Mouse (Mus musculus) liver, adult 2 months (tissue): ENCODE results near the gene Pigz. TPM values are rescaled to one million over a fixed set of nuclear protein-coding genes. Genes with fewer than 3 reads are reported as not detected.

Experiments used
- DNase-seq: peaks from one replicate; pipeline ENCODE4 v3.0.0-alpha.2; 2011; ENCODE audit warnings: low read depth, low spot score; ENCODE audit errors: extremely low read depth
- H3K27ac ChIP-seq: fragments of 200-500 bp; replicated peaks from 2 replicates; pipeline ENCODE4 v1.5.1; 2012; ENCODE audit warnings: low read depth, mild to moderate bottlenecking, control low read depth, inconsistent platforms, low read length; ENCODE audit not compliant: insufficient read depth
- H3K27me3 ChIP-seq: fragments of 200-500 bp; 2 replicates; pipeline ENCODE4 v1.6.1; 2012; ENCODE audit warnings: mild to moderate bottlenecking, moderate library complexity, low read length, inconsistent platforms; ENCODE audit not compliant: control insufficient read depth, insufficient read depth
- H3K36me3 ChIP-seq: fragments of 200-500 bp; 2 replicates; pipeline ENCODE4 v1.6.1; 2012; ENCODE audit warnings: low read length, inconsistent platforms; ENCODE audit not compliant: control insufficient read depth, insufficient read depth
- H3K4me1 ChIP-seq: fragments of 200-500 bp; 2 replicates; pipeline ENCODE4 v1.6.1; 2011; ENCODE audit warnings: low read length; ENCODE audit not compliant: control insufficient read depth, insufficient read depth
- H3K4me3 ChIP-seq: fragments of 200-500 bp; 2 replicates; pipeline ENCODE4 v1.5.1; 2011; ENCODE audit warnings: low read depth, mild to moderate bottlenecking, control low read depth, low read length, moderate library complexity; ENCODE audit not compliant: insufficient read depth
- H3K79me2 ChIP-seq: fragments of 200-500 bp; 2 replicates; pipeline ENCODE4 v1.6.1; 2012; ENCODE audit warnings: inconsistent platforms, mild to moderate bottlenecking, low read length, moderate library complexity; ENCODE audit not compliant: control insufficient read depth, insufficient read depth
- H3K9ac ChIP-seq: fragments of 200-500 bp; 2 replicates; pipeline ENCODE4 v1.6.1; 2012; ENCODE audit warnings: low read depth, mild to moderate bottlenecking, control low read depth, inconsistent platforms, low read length
- CTCF ChIP-seq: fragments of 200-500 bp; IDR thresholded peaks from 2 replicates; pipeline ENCODE4 v1.5.1; 2011; ENCODE audit warnings: low read depth, low read length, control low read depth
- POLR2A ChIP-seq: fragments of 200-500 bp; IDR thresholded peaks from 2 replicates; pipeline ENCODE4 v1.6.1; 2011; ENCODE audit warnings: low read length, control low read depth; ENCODE audit not compliant: insufficient read depth; ENCODE audit errors: extremely low read depth
- WGBS: fragments of 180-500 bp; shearing (Covaris S2); methylation state at CpG from one replicate; pipeline ENCODE4 v1.1.7; 2018; 5-methylcytosine and 5-hydroxymethylcytosine counted together
- polyA plus RNA-seq: library from polyadenylated mRNA; depleted of rRNA; stranded (reverse); fragments of >200 nt; gene quantifications from 2 replicates; pipeline ENCODE4 v1.2.3, GENCODE M21; 2012
- total RNA-seq: library from RNA; depleted of rRNA; stranded (reverse); fragments of >200 nt; gene quantifications from 2 replicates; pipeline ENCODE4 v1.2.3, GENCODE M21; 2014

Pigz gene
- total and polyA plus RNA-seq, 2 experiments, result 0.18 to 0.33 TPM

DNA sequence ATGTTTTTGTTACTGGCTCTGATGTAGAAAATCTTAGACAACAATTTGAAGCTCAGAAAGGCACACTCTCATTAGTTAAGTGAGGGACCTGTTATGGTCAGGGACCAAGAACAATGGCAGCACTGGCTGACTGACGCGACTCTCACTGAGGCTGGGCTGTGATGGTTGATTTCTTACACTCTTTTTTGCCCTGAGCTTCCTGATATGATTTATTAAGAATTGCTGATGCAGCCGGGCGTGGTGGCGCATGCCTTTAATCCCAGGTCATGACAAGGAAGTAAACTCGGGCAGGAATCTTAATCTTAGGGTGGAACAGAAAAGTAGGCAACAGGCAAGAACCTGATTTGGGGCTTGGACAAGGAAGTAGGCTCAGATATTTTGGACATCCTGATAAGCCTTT lies 7.6 kb upstream of the Pigz start:
- no peak overlapping the region for H3K9ac ChIP-seq
- no peak for DNase-seq
- no peaks in the 10 kb centered on the region for H3K79me2 ChIP-seq
- no peaks in the 10 kb centered on the region for H3K4me1 ChIP-seq
- H3K27ac ChIP-seq, result no peak overlapping the region
- H3K36me3 ChIP-seq, result no peaks in the 10 kb centered on the region
- H3K4me3 ChIP-seq, result no peak overlapping the region
- WGBS, result 79% methylated on average over 6 of the region's 6 CpGs
- TF ChIP-seq CTCF (no peak), POLR2A (no peak)
- no peaks in the 10 kb centered on the region for H3K27me3 ChIP-seq

DNA sequence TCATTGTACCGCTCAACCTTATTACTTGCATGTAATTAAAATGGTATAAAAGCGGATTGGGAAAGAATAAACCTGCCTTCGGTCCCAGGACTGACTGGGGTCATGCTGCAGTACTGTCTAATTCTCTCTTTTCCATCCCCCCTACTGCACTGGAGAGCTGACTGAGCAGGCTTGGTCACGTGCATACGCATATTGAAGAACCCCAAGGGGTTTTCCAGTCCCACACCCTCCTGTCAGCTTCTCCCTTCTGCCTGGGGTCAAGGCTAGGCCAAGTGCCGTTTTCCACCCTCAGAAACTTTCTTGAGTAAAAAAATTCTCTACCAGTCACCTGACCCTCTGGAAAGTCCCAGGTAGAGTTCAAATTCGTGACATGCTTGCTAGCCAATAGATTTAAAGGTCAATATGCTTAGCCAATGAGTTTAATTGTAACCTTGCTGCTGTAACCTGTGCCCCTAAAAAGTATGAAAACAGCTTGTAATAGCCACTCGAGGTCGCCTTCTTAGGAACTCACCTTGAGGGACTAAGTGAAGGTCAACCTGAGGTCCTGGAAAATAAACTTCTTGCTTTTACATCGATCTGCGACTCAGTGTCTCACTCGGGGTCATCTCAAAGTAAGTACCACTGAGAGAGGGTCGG lies 7.0 kb upstream of the Pigz start:
- Histone ChIP-seq H3K9ac (no peak overlapping the region), H3K36me3 (no peaks in the 10 kb centered on the region), H3K4me1 (no peaks in the 10 kb centered on the region), H3K4me3 (no peak overlapping the region), H3K27me3 (no peaks in the 10 kb centered on the region), H3K79me2 (no peaks in the 10 kb centered on the region), H3K27ac (no peak overlapping the region)
- no peak for TF ChIP-seq POLR2A
- TF ChIP-seq CTCF, result no peak
- DNase-seq, result no peak
- WGBS, result 84% methylated on average over 13 of the region's 13 CpGs

DNA sequence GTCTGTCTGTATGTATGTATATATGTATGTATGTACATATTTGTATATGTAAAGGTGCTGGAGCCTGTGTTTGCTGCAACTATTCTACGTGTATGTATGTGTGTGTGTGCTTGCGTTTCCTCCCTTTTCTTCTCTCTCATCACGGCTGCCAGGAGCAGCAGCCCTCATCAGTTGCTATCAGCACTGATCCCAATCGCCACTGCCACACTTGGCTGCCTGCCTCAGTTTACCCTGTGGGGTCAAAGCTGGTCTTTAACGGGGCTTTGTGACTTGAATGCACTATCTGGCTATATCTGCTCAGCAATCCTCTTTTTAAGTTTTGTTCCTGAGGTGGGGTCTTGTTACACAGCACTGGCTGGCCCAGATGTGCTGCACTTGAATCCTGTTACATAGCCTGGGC lies 6.2 kb upstream of the Pigz start:
- H3K36me3 ChIP-seq, result no peaks in the 10 kb centered on the region
- no peak overlapping the region for H3K4me3 ChIP-seq
- no peak overlapping the region for H3K27ac ChIP-seq
- no peak overlapping the region for H3K9ac ChIP-seq
- no peak for DNase-seq
- TF ChIP-seq CTCF (no peak), POLR2A (no peak)
- no peaks in the 10 kb centered on the region for H3K4me1 ChIP-seq
- 90% methylated on average over 5 of the region's 5 CpGs for WGBS
- no peaks in the 10 kb centered on the region for H3K79me2 ChIP-seq
- no peaks in the 10 kb centered on the region for H3K27me3 ChIP-seq

DNA sequence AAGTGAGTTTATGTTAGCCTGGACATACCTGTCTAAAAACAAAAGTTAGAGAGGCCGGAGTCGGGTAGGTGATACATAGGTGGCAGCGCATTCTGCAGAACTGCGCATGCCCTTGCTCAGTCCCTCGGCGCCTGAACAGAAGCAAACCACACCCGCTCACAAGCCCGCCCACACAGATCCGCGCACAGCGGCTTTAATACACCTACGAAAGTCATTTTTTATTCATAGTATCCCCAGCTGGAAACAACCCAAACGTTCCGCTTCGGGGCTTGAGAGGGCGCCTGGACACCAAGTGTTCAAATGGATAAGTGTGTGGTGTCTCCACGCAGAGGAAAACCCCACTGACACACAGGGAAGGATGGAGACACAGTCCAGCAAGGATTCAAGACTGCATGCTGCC lies 2.3 kb upstream of the Pigz start:
- Histone ChIP-seq H3K9ac (no peak overlapping the region), H3K4me3 (no peak overlapping the region), H3K27me3 (peaks cover 13% of the 10 kb centered on the region), H3K79me2 (no peaks in the 10 kb centered on the region), H3K4me1 (peaks cover 7% of the 10 kb centered on the region), H3K27ac (no peak overlapping the region), H3K36me3 (no peaks in the 10 kb centered on the region)
- DNase-seq, result no peak
- TF ChIP-seq CTCF, result no peak
- no peak for TF ChIP-seq POLR2A
- 77% methylated on average over 17 of the region's 17 CpGs for WGBS

DNA sequence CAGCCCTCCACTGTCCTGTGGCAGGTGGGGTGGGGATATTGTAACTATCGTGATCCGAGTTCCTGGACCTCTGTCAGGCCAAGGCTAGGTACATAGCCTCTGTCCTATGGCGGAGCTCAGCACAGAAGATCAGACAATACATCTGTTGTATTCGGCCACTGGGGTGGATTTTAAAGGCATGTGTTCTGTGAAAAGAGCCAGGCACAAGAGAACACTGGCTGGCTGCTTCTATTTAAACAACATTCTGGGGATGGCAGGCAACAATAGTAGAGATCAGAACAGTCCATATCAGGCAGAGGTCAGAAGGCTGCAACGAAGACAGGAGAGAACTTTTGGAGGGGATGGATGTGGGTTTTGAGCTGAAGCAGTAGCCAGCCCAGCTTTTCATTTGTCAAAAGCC lies 1.4 kb upstream of the Pigz start:
- 78% methylated on average over 5 of the region's 5 CpGs for WGBS
- TF ChIP-seq POLR2A (no peak), CTCF (no peak)
- Histone ChIP-seq H3K27ac (no peak overlapping the region), H3K79me2 (no peaks in the 10 kb centered on the region), H3K4me1 (peaks cover 7% of the 10 kb centered on the region), H3K36me3 (no peaks in the 10 kb centered on the region), H3K4me3 (no peak overlapping the region), H3K27me3 (peaks cover 13% of the 10 kb centered on the region), H3K9ac (no peak overlapping the region)
- DNase-seq, result no peak

DNA sequence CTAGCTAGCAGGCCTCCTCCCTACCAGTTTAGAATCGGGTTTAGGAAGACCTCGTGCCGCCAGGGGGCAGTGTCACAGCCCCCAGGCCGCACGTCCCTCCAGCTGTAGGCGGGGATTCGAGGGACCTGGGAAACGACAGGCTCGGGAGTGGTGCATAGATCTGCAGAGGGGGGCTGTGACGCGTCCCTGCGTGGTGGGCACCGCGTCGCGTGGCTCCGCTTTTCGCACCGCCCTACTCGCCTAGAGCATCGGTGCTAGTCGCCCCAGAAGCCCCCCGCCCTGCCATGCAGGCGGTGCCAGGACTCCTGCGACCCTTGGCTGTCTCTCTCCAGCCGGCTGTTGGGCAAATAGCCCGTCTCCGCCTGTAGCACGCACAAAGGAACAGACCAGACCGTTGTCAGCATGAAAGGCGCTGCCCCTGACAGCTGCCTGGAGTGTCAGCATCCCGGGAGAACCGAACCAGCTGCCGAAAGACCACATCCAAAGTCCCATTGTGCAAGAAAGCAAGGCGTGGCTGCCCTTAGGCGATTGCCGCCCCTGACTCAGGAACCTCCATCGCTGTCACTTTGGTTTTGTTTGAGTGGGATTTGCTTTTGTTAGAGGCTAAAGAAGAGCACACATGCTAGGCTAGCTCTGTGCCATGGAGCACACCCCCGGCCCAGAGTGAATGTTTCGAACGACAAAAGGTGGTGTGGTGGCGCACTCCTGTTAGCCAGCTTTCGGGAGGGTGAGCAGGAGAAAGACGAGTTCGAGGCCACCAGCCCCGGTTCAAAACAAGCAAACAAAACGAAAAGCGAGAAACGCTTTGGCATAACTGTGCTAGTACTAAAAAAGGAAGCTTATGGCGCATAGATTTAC lies 582 bp upstream of the Pigz start:
- TF ChIP-seq CTCF (peak; percentile 91), POLR2A (no peak)
- no peak overlapping the region for H3K27ac ChIP-seq
- H3K36me3 ChIP-seq, result no peaks in the 10 kb centered on the region
- H3K4me3 ChIP-seq, result peak overlapping the region; percentile 69
- peaks cover 13% of the 10 kb centered on the region for H3K27me3 ChIP-seq
- WGBS, result 1% methylated on average over 50 of the region's 50 CpGs
- peak overlapping the region; percentile 61; the same call in 1 of the 2 replicates for H3K9ac ChIP-seq
- no peaks in the 10 kb centered on the region for H3K79me2 ChIP-seq
- H3K4me1 ChIP-seq, result peaks cover 7% of the 10 kb centered on the region
- peak; percentile 33 for DNase-seq
